Mouse (Mus musculus) hindbrain, postnatal 0 days (tissue): Measurements from ENCODE around the gene Psg27. TPM values are rescaled to one million over a fixed set of nuclear protein-coding genes. Genes with fewer than 3 reads are reported as not detected.
"Not testable (repeated sequence)": the region's sequence is repeated elsewhere in the genome, so short reads cannot be mapped to it uniquely, and the experiment has no call there.

Source experiments
- ATAC-seq: fragments of 200-750 bp; cut with Nextera tagmentation; 2 replicates; pipeline ENCODE4 v1.8.0; 2017; ENCODE audit warnings: mild to moderate bottlenecking, moderate TSS enrichment, moderate library complexity
- DNase-seq: peaks from one replicate; pipeline ENCODE4 v3.0.0-alpha.2; 2015; ENCODE audit warnings: low spot score
- H3K27ac ChIP-seq: fragments of 300-500 bp; sonication (generic); 2 replicates; pipeline ENCODE4 v1.5.1; 2014; ENCODE audit warnings: mild to moderate bottlenecking
- H3K27me3 ChIP-seq: fragments of 300-500 bp; sonication (generic); 2 replicates; pipeline ENCODE4 v1.6.1; 2014; ENCODE audit warnings: low read length, mixed read lengths; ENCODE audit not compliant: insufficient read depth
- H3K36me3 ChIP-seq: fragments of 300-500 bp; sonication (generic); 2 replicates; pipeline ENCODE4 v1.6.1; 2014; ENCODE audit warnings: low read length, mixed read lengths; ENCODE audit not compliant: insufficient read depth
- H3K4me1 ChIP-seq: fragments of 300-500 bp; sonication (generic); 2 replicates; pipeline ENCODE4 v1.6.1; 2014; ENCODE audit warnings: antibody characterized with exemption, low read length, mixed read lengths; ENCODE audit not compliant: insufficient read depth
- H3K4me2 ChIP-seq: fragments of 300-500 bp; sonication (generic); 2 replicates; pipeline ENCODE4 v1.6.1; 2014; ENCODE audit warnings: low read depth, mild to moderate bottlenecking, low read length, moderate library complexity, mixed read lengths
- H3K4me3 ChIP-seq: fragments of 300-500 bp; sonication (generic); 2 replicates; pipeline ENCODE4 v1.5.1; 2014; ENCODE audit warnings: low read length
- H3K9ac ChIP-seq: fragments of 300-500 bp; sonication (generic); replicated peaks from 2 replicates; pipeline ENCODE4 v1.6.1; 2014; ENCODE audit warnings: mild to moderate bottlenecking, low read length, moderate library complexity, mixed read lengths
- H3K9me3 ChIP-seq: fragments of 300-500 bp; sonication (generic); 2 replicates; pipeline ENCODE4 v1.6.1; 2016; ENCODE audit warnings: low read length, mixed read lengths
- CTCF ChIP-seq: IDR thresholded peaks from 2 replicates; pipeline ENCODE4 v1.5.1; 2016; ENCODE audit warnings: antibody characterized with exemption, control low read depth, low read depth
- WGBS: fragments of 180-500 bp; shearing (Covaris S2); extraction: QIAGEN DNeasy Blood & Tissue Kit; methylation state at CpG from one replicate; pipeline ENCODE4 v1.1.7; 2014; 5-methylcytosine and 5-hydroxymethylcytosine counted together
- polyA plus RNA-seq: library from polyadenylated mRNA; unstranded; fragments of >200 nt; fragmentation: Nextera tagmentation; extraction: Ambion mirVana; gene quantifications from 2 replicates; pipeline ENCODE4 v1.2.1, GENCODE M21; 2015
- total RNA-seq: library from RNA; depleted of rRNA; stranded (reverse); fragments of >200 nt; gene quantifications from 2 replicates; pipeline ENCODE4 v1.2.3, GENCODE M21; 2014; rRNA removed

Psg27 gene
- total RNA-seq = not detected in 2 replicates
- not detected in 2 replicates for polyA plus RNA-seq

DNA sequence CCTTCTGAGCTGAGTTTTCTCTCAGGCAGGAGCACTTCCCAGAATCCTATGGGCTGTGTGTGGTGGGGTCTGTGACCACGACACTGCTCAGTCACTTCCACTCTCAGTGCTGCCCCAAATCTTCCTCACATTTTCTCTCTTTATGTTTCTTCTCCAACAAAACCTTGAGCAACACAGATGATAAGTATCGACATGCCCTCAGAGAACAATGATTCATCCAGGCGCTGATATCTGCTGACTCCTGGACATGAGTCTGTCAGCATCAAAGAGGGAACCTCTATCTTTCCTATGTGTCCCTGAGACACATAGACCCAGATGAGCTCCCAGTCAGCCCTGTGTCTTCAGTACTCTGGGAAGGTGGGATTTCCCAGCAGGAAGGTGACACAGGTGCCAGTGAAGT lies at the start of gene Psg27:
Psg27 (minus strand) TSS at position 101 of the 400 bp plus-strand sequence.
- ATAC-seq = no peak
- Histone ChIP-seq H3K36me3 (no peaks in the 10 kb centered on the region), H3K27ac (no peak within 1 kb of the TSS), H3K4me2 (no peak within 1 kb of the TSS), H3K4me1 (no peaks in the 10 kb centered on the region), H3K4me3 (no peak within 1 kb of the TSS), H3K9me3 (no peaks in the 10 kb centered on the region), H3K27me3 (no peaks in the 10 kb centered on the region), H3K9ac (no peak within 1 kb of the TSS)
- no peak for TF ChIP-seq CTCF
- no peak for DNase-seq
- WGBS = 77% methylated on average over 3 of the region's 3 CpGs

DNA sequence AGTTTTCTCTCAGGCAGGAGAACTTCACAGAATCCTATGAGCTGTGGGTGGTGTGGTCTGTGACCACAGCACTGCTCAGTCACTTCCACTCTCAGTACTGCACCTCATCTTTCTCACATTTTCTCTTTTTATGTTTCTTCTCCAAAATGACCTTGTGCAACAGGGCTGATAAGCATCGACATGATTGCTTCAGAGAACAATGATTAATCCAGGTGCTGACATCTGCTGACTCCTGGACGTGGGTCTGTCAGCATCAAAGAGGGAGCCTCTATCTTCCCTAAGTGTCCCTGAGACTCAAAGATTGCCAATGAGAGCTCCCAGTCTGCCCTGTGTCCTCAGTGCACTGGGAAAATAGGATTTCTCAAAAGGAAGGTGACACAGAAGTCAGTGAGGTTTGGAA lies 49.3 kb upstream of the Psg27 start, which contains the start of gene Psg23:
Psg23 (minus strand) TSS at position 101 of the 400 bp plus-strand sequence.
- not testable (repeated sequence) for DNase-seq, ATAC-seq, H3K36me3 ChIP-seq, H3K27me3 ChIP-seq, H3K4me2 ChIP-seq, H3K27ac ChIP-seq, H3K9ac ChIP-seq, H3K4me1 ChIP-seq, H3K9me3 ChIP-seq, H3K4me3 ChIP-seq
- WGBS = 38% methylated on average over 1 of the region's 2 CpGs

DNA sequence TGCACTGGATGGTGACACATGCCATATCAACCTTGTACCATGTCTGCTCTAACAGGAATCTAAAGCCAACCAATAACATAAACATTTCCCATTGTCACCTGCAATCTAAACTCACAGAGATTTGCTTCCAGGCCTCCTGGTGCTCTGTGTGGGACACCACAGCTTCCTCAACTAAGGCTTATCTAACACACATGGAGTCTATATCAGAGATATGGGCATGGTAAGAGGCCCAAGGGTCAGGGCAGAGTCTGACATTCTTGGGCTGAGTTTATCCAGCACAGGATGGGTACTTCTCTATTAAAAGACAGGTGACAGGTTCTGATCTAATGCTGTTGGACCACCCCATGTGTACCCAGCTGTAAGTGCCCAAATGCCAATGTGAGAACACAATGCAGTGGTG lies 7.3 kb downstream of the Psg27 start:
- Histone ChIP-seq H3K36me3 (no peaks in the 10 kb centered on the region), H3K9me3 (no peaks in the 10 kb centered on the region), H3K4me3 (no peak overlapping the region), H3K9ac (no peak overlapping the region), H3K27me3 (no peaks in the 10 kb centered on the region), H3K4me2 (no peak overlapping the region), H3K27ac (no peak overlapping the region), H3K4me1 (no peaks in the 10 kb centered on the region)
- no peak for TF ChIP-seq CTCF
- DNase-seq (no peak), ATAC-seq (no peak)

DNA sequence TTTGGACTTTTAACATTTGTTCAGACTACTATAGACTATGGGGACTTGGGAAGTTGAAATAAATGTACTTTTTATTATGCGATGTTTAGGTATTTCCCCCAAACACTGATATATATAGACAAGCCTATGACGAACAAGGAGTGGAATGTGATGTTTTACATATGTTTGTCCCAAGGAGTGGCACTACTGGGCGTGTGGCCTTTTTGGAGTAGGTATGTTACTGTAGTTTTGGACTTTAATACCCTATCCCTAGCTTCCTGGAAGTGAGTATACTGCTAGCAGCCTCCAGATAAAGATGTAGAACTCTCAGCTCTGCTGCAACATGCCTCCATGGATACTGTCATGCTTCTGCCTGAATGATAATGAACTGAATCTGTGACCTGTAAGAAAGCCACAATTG lies 11.4 kb downstream of the Psg27 start:
- DNase-seq, H3K4me3 ChIP-seq, H3K9ac ChIP-seq, H3K27me3 ChIP-seq, H3K36me3 ChIP-seq, H3K4me2 ChIP-seq, ATAC-seq, H3K27ac ChIP-seq, H3K9me3 ChIP-seq, H3K4me1 ChIP-seq: not testable (repeated sequence)
- WGBS = 73% methylated on average over 3 of the region's 3 CpGs

DNA sequence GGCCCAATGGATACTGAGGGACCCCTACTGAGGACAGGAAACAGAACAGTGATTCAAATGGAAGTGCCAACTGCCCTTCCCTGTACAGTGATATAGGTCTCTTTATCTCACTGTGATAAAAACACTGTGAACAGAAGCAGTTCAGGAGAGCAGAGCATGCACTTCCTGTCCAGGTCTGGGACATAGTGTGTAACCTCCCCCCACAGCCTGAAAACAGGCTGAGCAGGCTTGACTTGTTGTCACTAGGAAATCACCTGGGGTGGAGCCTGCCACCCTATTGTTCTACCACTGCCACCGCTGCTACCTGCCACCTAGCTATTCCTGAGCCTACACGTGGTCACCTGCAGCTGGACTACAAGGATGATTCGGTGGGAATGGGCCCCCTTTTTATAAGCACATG lies 33.7 kb downstream of the Psg27 start:
- Histone ChIP-seq H3K36me3 (no peaks in the 10 kb centered on the region), H3K4me3 (no peak overlapping the region), H3K4me2 (no peak overlapping the region), H3K27ac (no peak overlapping the region), H3K27me3 (no peaks in the 10 kb centered on the region), H3K4me1 (no peaks in the 10 kb centered on the region), H3K9ac (no peak overlapping the region), H3K9me3 (0 out of 2 replicates have a peak, but pooled peaks cover 2% of the 10 kb centered on the region)
- no peak for ATAC-seq
- TF ChIP-seq CTCF = no peak
- 62% methylated on average over 3 of the region's 3 CpGs for WGBS
- DNase-seq = no peak

DNA sequence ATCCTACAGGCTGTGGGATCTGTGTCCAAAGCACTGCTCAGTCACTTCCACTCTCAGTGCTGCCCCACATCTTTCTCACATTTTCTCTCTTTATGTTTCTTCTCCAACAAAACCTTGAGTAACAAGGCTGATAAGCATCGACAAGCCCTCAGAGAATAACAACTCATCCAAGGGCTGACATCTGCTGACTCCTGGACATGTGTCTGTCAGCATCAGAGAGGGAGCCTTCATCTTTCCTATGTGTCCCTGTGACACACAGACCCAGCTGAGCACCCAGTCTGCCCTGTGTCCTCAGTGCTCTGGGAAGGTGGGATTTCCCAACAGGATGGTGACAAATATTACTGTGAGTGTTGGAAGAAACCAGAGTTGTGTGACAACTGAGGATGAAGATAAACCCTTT lies 34.9 kb downstream of the Psg27 start, which contains the start of gene Psg25:
Psg25 (minus strand) TSS at position 101 of the 400 bp plus-strand sequence.
- Histone ChIP-seq H3K4me2 (no peak within 1 kb of the TSS), H3K36me3 (no peaks in the 10 kb centered on the region), H3K27ac (no peak within 1 kb of the TSS), H3K9ac (no peak within 1 kb of the TSS), H3K27me3 (no peaks in the 10 kb centered on the region), H3K4me1 (no peaks in the 10 kb centered on the region), H3K4me3 (no peak within 1 kb of the TSS), H3K9me3 (0 out of 2 replicates have a peak, but pooled peaks cover 2% of the 10 kb centered on the region)
- WGBS = 83% methylated on average over 1 of the region's 1 CpGs
- DNase-seq (no peak), ATAC-seq (no peak)
- no peak for TF ChIP-seq CTCF

DNA sequence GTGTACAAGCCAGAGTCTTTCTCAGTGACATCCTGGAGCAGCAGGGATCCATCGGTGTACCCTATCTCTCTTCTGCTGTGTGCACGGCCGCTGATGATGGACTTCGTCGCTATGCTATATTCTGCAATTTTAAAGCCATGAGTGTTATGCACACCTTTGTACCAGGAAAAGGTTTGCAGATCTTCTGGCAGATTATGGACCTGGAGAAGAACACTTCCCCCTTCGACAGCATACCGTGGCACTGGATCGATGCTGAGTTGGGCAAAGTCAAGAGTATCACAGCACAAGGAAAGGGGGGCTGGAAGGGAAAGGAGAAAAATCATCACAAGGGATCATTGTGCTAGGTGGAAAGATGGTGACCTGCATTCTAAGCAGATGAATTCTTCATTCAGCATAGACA lies 42.4 kb downstream of the Psg27 start:
- Histone ChIP-seq H3K9ac (no peak overlapping the region), H3K27me3 (no peaks in the 10 kb centered on the region), H3K27ac (no peak overlapping the region), H3K36me3 (no peaks in the 10 kb centered on the region), H3K4me2 (no peak overlapping the region), H3K4me1 (no peaks in the 10 kb centered on the region), H3K9me3 (peaks cover 3% of the 10 kb centered on the region; the same call in 1 of the 2 replicates), H3K4me3 (no peak overlapping the region)
- DNase-seq (no peak), ATAC-seq (no peak)
- WGBS = 95% methylated on average over 8 of the region's 8 CpGs
- no peak for TF ChIP-seq CTCF

DNA sequence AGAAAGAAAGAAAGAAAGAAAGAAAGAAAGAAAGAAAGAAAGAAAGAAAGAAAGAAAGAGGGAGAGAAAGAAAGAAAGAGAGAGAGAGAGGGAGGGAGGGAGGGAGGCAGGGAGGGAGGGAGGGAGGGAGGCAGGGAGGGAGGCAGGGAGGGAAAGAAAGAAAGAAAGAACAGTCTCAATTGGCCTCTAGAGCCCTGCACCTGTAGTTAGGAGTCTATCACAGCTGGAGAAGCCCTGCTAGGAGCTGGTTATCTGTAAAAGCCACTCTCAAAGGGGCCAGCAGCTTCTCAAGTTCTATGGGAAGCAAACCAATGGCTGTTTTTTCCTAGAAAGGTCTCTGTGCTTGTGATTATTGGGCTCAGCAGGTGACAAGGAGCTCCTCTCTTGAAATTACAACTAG lies 54.3 kb downstream of the Psg27 start:
- not testable (repeated sequence) for H3K9ac ChIP-seq, H3K4me3 ChIP-seq, H3K36me3 ChIP-seq, H3K27ac ChIP-seq, DNase-seq, H3K4me2 ChIP-seq, H3K27me3 ChIP-seq, H3K9me3 ChIP-seq, ATAC-seq, H3K4me1 ChIP-seq

DNA sequence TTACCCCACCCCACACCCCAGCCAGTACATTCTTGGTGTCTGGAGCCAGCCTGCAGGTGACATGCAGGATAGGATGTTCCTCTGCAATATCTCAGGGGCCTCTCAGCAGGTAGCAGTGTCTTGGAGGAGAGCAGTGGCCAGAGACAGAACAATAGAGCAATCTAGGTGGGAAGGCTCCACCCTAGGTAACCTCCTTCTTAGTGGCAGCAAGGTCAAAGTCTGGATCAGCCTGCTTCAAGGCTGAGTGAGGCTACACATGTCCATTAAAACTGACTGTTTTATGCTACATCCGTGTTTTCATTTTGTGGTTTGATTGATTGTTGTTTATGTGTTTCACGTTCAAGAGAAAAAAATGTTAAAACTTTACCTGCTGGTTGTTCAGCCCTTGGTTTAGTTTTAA lies 54.7 kb downstream of the Psg27 start:
- DNase-seq, H3K36me3 ChIP-seq, H3K4me3 ChIP-seq, H3K9me3 ChIP-seq, H3K9ac ChIP-seq, H3K4me1 ChIP-seq, ATAC-seq, H3K27me3 ChIP-seq, H3K4me2 ChIP-seq, H3K27ac ChIP-seq: not testable (repeated sequence)
- WGBS = 61% methylated on average over 2 of the region's 2 CpGs
